In the genomic region with DNA sequence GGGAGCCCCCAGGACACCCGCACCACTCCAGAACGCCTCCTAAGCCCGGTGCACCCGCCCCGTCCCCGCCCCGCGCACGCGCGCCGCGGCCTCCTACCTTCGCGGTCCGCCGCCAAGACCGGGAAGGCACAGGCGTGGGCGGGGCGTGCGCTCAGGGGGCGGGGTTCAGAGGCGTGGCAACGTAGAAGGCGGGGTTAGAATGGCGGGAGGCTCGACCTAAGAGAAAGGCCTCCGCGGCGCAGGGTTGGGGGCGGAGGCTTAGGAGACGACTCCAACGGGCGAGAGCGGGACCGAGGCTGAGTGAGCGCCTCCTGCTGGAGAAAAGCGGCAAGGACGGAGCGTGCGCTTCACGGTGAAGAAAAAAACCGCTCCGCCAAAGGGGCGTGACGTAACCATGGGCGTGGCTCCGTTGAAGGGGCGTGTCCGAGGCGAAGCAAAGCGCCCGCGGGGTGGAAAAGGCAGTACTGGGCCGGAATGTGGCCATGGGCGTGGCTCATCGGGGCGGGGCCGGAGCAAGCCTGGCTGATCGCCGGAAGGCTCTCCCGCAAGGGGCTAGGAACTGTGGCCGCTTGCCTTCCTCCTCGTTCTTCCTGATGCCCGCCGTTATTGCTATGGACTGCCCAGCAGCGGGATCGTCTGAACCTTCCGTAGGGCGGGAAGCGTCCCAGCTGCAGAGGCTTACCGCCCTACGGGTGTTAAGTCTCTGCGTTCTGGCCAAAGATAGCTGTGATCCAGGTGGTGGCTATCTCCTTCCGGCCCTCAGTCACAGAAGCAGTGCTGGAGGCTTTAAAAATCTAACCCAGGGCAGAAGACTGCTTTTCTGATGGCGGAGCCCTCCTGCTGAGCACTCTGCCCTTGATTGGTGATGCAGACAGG, we compare ENCODE assay signal across 8 mouse cellular contexts. TPM values are rescaled to one million over a fixed set of nuclear protein-coding genes. Genes with fewer than 3 reads are reported as not detected.
DNase-seq lines count a peak whose midpoint lies in the region; ATAC-seq lines count a peak whose summit lies in the region.

Gene Crocc, minus strand, starts transcription at position 125 of the 876 bp plus-strand sequence.

- no peaks in the 10 kb centered on the region for H3K9me3 ChIP-seq in hindbrain, embryonic 15.5 days

- H3K27me3 ChIP-seq in hindbrain, embryonic 15.5 days = no peaks in the 10 kb centered on the region

- WGBS in hindbrain, embryonic 15.5 days = under 1% methylated on average over 77 of the region's 77 CpGs

- H3K4me2 ChIP-seq in hindbrain, embryonic 15.5 days = peak within 1 kb of the TSS; percentile 77

- peak within 1 kb of the TSS; percentile 63 for H3K9ac ChIP-seq in hindbrain, embryonic 15.5 days

- peak within 1 kb of the TSS; percentile 86 for H3K27ac ChIP-seq in hindbrain, embryonic 15.5 days (replicated peaks)

- peak; percentile 94 for ATAC-seq in hindbrain, embryonic 15.5 days (ENCODE audit: low FRiP score, low read depth)

- H3K4me3 ChIP-seq in hindbrain, embryonic 15.5 days = peak within 1 kb of the TSS; percentile 55

- peaks cover 21% of the 10 kb centered on the region for H3K4me1 ChIP-seq in hindbrain, embryonic 15.5 days (replicated peaks)

- DNase-seq in T-cell, adult 2 months (ENCODE audit: low spot score) = peak; percentile 98
- peak; percentile 100 for DNase-seq in cerebellum, postnatal 36 days
- peak; percentile 99 for DNase-seq in frontal cortex, postnatal 36 days (ENCODE audit: low spot score in 2 of 2)
- peak; percentile 97 for DNase-seq in left cerebral cortex, adult 11 months (ENCODE audit: low spot score)
- peak; percentile 99 to 100 for DNase-seq in lung, postnatal 4 days
- DNase-seq in retina, postnatal 7 days (ENCODE audit: low read depth, low spot score) = peak; percentile 99
- peak; percentile 99 for DNase-seq in urinary bladder, adult 2 months (ENCODE audit: low spot score)

- peaks cover under 1% of the 10 kb centered on the region; the same call in 1 of the 2 replicates for H3K36me3 ChIP-seq in hindbrain, embryonic 15.5 days

RNA-seq across cellular contexts. Expression of gene Crocc, which starts in this region (rescaled TPM):
- polyA plus RNA-seq in hindbrain, embryonic 15.5 days (2015; fragmentation: Nextera tagmentation; extraction: Ambion mirVana) = 6.2 and 7.7 TPM in 2 replicates
- 27.0 and 30.8 TPM in 2 replicates for polyA plus RNA-seq in urinary bladder, adult 2 months (2012; rRNA removed)

Comparison
In these comparisons a context has a peak if more than half of its experiments do, and no peak if none do; other contexts are left out.
1. Peak in every context shown above with its lines: DNase-seq, ATAC-seq, H3K4me3 ChIP-seq and H3K27ac ChIP-seq.